Mouse (Mus musculus) heart, postnatal 0 days (tissue): ENCODE data around the gene Fntb.
A peak's percentile ranks its signal among the peaks of the same experiment; 100 is the strongest.

Experiments used
- CTCF ChIP-seq: IDR thresholded peaks from 2 replicates; pipeline ENCODE4 v1.5.1; 2016; ENCODE audit warnings: antibody characterized with exemption, control low read depth, low read depth
- EP300 ChIP-seq: IDR thresholded peaks from 2 replicates; pipeline ENCODE4 v1.6.1; 2016; ENCODE audit warnings: antibody characterized with exemption, low read depth

DNA sequence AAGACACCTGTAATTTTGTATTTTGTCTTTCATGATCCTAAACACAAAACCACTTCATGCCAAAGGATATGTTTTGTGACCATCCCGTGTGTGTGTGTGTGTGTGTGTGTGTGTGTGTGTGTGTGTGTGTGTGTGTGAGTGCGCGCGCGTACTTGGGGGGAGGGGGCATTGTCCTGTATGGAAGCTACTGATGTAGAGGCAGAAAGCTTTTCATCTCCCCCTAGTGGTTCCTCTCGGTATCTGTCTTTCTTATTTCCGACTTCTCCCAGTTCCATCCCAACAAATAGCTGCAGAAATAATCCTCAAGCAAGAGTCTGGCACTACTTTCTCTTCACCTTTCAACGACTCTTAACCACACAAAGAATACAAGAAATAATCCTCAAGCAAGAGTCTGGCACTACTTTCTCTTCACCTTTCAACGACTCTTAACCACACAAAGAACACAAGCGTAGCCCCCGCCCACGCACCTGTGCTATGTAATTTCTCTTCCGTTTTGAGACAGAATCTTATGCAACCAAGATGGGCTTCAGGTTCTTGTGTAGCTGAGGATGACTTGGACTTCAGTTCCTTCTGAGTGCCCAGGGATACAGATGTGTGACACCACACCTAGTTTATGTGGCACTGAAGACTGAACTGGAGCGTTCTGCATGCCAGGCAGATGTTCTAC, 12.6 kb upstream of the Fntb start:
- no peak for TF ChIP-seq EP300
- TF ChIP-seq CTCF = peak; percentile 58
